Mouse (Mus musculus) adrenal gland, adult (tissue): Measurements from ENCODE around the gene Elp5.
A peak's percentile ranks its signal among the peaks of the same experiment; 100 is the strongest.
"Not testable (repeated sequence)": the region's sequence is repeated elsewhere in the genome, so short reads cannot be mapped to it uniquely, and the experiment has no call there.

ENCODE experiments used
- DNase-seq, 2 experiments: peaks; one replicate each; pipeline ENCODE4 v3.0.0; 2022 to 2023; ENCODE audit warnings: low spot score in 1 of 2; ENCODE audit not compliant: inconsistent age in 2 of 2

Elp5 gene

GRCm38 (mm10) chr11:69936714-69937347 lies 45.5 kb downstream of the Elp5 start:
- DNase-seq, result peak in 1 of 2 experiments; percentile 65

DNA sequence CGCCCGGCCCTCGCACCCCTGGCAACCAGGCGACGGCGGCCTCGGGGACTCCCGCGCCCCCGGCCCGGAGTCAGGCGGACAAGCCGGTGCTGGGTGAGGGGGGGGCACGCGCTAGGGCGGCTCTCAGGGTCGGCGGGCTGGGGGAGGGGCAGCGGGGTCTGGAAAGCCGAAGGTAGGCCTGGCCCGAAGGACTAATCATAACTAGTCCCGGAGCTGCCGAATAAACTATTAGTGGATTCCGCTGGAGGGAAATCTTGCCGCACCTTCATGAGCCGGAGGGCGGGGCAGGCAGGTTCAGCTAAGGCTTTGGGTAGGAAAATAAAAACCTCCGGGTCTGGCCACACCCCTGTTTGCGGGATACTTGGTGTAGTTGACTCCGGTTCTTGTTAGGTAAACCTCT lies 46.2 kb downstream of the Elp5 start:
- peak in 1 of 2 experiments; percentile 56 for DNase-seq

GRCm38 (mm10) chr11:69935137-69935879 lies 47.0 kb downstream of the Elp5 start, which contains the start of gene Ybx2:
Ybx2 (plus strand) TSS chr11:69935796.
- DNase-seq, result peak; percentile 88 to 95

DNA sequence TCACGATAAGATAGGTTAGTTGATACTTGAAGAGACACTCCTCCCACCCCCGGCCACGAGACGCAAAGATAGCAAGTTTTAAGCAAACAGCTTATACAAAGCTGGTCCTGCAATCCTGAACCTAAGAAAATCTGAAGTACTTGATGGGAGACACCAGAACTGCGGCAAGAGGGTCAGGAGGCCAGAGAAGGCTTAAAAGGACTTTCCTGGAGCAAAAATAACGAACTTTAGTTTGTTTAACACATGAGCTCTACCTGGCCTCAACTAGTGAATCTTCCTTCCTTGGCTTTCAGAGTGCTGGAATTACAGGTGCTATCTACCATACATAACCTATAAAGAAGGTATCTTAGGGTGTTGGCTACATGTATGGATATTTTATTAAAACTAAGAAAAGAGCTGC lies 47.6 kb downstream of the Elp5 start:
- no peak for DNase-seq

GRCm38 (mm10) chr11:69934169-69934568 lies 48.1 kb downstream of the Elp5 start:
- peak; percentile 89 to 97 for DNase-seq

- DNase-seq, result no peak
Measured at GRCm38 (mm10) chr11:69933066-69933465, 49.3 kb downstream of the Elp5 start.

GRCm38 (mm10) chr11:69932254-69932653 lies 50.1 kb downstream of the Elp5 start:
- no peak for DNase-seq

DNA sequence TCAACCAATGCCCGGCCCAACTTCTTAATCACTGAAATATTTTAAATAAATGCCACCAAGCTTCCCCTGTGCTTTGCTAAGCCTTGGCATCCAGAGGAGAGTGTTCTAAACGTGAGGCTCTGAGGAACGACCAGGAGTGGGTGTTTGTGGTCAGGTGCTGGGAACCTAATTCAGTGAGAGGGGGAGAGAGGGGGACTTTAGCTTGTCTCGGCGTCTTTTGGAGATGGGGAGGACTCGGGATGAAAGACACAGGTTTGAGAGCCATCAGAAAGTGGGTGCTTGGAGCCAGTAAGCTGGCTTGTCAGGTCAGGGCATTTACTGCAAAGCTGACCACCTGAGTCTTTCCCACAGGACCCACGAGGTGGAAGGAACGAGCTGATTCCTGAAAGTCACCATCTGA lies 50.5 kb downstream of the Elp5 start:
- DNase-seq, result no peak

DNA sequence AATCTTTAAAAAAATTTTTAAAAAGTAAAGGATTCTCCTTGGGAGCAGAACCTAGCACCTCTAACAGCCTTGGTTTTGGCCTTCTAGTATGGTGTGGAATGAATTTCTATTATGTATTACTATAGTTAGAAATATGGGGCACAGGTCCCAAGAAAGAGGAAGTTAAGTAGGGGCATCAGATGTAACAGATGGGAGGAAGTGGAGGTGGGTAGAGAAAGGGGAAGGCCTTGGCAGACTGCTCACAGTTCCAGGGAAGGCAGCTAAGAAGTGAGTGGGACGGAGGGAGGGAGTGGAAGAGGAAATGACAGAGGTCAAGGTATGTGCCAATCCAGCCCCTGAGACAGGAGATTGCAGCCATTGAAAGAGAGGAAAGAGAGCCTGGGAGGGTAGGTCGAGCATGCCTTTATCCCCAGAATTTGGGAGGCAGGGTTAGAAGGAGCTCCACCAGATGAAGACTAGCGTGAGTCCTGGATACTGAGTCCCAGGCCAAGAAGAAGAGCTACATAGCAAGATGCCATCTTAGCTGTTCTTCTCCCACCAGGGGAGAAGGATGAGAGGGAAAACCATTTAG lies 51.3 kb downstream of the Elp5 start:
- DNase-seq, result peak in 1 of 2 experiments; percentile 22

- not testable (repeated sequence) for DNase-seq
Measured at GRCm38 (mm10) chr11:69930176-69930575, 52.1 kb downstream of the Elp5 start.

- no peak for DNase-seq
Measured at GRCm38 (mm10) chr11:69929712-69930111, 52.6 kb downstream of the Elp5 start.

DNA sequence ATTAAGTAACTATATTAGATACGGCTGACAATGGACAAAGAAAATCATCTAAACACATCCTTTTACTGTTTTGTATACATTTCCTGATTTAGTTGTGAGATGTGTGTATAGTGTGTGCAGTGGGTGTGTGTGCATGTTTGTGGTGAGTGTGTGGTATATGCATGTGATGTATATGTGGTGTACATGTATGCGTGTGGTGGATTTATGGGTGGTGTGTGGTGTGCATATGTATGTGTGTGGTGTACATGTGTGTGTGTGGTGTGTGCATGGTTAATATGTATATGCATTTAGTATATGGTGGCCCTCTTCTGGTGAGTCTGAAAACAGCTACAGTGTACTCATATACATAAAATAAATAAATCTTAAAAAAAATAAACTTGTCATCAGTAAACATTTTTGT lies 54.8 kb downstream of the Elp5 start:
- DNase-seq, result no peak

DNA sequence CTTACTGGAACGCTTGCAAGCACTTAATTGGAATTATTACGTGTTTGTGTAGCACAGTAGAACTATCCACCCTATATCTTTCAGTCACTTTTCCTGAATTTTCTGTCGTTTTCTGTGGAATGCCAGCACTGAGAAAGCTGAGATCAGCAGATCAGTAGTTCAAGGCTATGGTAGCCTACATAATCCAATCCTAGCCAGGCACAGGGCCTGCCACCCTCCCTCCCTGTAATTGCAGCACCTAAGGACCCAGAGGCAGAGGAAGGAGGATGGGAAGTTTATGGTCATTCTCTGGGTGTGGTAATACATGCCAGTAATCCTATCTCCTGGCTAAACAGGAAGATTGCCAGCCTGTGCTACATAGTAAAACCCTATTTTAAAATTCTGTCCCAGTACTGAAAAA lies 59.5 kb downstream of the Elp5 start:
- peak in 1 of 2 experiments; percentile 70 for DNase-seq

- peak in 1 of 2 experiments; percentile 81 for DNase-seq
Measured at GRCm38 (mm10) chr11:69922012-69922756, 60.1 kb downstream of the Elp5 start.

- peak; percentile 100 for DNase-seq
Measured at GRCm38 (mm10) chr11:69921114-69922011, 61.0 kb downstream of the Elp5 start, which contains the start of gene Eif5a. Eif5a (minus strand) TSS chr11:69921958.

- peak in 1 of 2 experiments; percentile 66 for DNase-seq
Measured at GRCm38 (mm10) chr11:69920266-69921031, 61.9 kb downstream of the Elp5 start.

DNA sequence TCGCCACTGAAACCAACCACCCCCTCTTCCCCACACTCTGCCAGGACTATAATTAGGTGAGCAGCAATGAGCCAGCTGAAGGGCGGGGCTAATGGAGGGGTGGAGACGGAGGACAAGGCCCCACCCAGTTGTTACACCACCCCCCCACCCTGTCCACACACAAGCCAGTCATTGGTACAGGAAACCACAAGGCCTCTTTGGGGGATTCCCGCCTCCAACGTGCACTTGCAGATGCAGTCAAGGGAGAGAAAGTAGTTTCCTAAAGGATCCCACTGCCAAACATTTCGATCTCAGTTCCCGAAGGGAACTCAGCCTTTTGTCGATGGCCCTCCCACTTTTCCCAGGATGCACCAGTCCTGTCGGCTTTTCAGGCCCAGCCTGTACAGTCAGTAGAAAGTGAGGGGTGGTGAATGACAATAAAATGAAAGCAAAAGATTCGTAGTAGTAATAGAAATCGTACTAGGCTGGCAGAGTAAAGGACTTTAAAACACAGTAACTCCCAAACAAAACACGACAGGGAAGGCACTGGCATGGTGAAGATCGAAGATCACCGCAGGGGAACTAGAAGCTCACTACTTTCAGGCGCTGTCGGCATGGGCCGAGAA lies 62.6 kb downstream of the Elp5 start:
- peak; percentile 86 to 94 for DNase-seq

GRCm38 (mm10) chr11:69919053-69919452 lies 63.3 kb downstream of the Elp5 start:
- DNase-seq, result peak in 1 of 2 experiments; percentile 61
